Mouse (Mus musculus): Measurements from ENCODE around the gene Gpc6.

The Gpc6 gene

DNA sequence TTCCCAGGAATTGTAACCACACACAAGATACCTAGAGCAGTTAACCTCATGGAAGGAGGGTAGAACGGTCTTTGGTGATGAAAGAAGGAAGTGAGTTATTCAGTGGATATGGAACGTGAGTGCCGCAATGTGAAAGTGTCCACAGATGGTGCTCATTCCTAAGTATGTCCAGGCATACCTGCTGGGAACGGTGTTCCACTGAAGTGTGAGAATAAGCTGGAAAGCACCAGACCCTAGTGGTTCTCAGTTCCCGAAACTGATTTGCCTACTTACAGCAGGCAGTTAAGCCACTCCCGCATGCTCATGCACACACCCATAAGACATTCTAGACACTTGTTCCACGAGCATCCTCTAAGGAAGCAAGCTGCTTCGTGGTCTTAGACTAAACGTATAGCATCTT lies 890.9 kb downstream of the Gpc6 start:
- DNase-seq: no peak

DNA sequence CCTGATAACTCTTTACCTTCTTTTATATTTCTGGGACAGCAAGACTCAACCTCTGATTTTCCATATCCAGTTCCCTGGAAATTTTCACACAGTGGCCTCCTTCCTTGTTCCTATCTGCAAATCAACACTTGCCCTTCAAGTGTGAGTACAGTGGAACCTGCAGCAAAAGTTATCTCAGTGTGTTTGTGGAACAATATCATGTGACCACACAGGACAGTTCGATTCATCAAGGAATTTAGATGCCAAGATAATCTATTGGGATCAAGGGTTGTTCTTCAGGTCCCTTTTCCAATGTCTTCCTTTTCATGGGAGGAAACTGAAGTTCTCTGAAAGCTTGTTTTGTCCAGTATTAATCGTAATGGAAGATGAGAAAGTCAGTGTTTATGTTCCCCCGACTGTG lies 891.6 kb downstream of the Gpc6 start:
- no peak for DNase-seq

DNA sequence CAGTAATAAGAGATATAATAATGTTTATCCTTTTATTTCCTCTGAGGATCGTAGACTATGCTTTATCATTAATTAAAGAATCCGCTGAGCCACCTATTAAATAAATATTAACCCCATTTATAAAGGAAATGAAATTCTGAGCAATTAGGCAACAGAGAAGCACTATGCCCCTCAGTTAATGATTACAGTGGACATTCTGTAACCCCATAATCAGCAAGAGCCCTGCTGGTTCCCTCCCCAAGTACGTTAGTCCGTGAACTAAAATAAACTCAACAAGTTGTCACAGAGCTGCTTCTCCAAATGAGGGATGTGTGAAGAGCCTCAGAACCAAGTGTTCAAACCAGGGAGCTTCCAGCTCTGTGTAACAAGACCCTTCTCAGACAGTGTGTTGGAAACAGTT lies 892.1 kb downstream of the Gpc6 start:
- no peak for DNase-seq

DNA sequence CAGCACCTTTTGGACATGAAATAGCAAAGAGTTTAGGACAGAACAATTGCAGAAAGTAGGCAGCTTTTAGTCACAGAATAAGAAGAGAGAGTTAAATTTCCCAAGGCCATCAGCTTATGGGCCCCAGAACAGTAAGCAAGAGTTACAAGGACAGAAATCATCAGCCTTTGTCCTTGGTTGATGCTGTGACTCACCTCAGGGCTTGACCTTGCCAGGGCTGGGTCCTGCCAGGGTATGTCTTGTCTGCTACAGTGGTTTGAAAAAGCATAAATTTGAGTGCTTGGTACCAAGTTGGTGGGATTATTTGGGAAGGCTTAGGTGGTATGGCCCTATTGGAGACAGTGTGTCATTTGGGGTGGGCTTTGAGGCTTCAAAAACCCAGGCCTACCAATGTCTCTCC lies 899.4 kb downstream of the Gpc6 start:
- no peak for DNase-seq

DNA sequence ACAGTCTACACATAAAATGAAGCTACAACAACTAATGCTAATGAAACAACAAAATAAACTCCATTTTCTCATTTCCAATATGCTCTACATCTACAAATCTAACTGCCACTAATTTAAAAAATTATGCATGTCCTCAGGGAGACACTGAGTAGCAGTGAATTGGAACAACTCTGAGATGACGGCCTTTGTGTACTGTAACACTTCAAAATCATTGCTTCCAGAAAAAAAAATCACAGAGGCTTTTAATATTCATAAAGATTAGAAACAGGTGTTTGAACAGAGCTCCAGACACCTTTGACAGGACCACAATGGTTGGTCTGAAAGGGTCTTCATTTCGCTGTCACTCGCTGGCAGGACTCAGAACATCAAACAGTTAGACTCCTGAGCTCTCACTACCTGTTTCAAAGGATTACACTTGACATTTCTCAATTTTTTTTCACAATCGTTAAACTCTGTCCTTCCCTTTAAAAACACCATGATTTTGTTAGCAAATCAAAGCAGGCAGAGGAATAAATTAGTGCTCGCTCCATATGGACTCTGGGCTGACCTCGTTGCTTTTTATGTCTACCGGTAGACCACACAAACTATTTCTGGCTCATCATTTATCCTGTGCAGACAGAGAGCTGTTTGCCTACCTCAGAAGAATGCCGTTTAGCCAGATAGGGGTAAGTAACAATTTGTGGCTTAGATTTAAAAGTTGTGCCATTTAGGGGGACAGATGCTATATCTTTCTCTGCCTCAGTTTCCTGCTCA lies 901.4 kb downstream of the Gpc6 start:
- no peak for DNase-seq

DNA sequence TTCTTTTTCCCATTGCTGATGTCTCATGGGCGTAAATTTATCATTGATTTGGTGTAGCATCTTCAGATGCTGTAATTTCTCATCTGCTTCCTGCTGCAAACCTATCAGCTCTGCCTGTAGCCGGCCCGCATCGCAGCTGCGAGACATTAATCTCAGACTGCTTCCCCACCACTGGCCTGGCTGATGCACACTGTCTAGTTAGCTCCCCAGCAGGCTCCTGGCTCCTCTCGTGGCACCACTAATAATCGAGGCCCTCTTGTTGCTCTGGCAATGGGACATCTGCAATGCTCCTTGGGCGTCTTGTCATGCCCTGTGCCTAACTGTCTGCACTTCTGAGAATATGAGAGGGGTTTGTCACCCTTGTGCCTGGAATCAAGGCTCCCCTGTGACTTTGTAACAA lies 906.2 kb downstream of the Gpc6 start:
- DNase-seq: no peak

DNA sequence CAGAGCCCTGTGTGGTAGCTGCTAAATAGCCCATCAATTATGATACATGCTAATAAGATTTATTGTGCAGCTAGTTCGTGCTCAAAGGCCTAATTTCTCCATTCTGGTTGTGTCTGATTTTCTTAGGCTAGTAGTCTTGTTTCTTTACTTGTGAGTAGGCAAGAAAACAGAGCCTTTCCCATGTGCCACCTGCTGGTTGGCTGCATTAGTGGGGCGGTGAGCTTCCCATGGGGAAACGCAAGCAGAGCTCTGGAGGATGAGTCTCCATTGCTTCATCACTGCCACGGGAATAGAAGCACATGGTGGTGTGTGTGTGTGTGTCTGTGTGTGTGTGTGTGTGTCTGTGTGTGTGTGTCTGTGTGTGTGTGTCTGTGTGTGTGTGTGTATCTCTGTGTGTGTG lies 906.6 kb downstream of the Gpc6 start:
- DNase-seq: peak; percentile 60 to 65

DNA sequence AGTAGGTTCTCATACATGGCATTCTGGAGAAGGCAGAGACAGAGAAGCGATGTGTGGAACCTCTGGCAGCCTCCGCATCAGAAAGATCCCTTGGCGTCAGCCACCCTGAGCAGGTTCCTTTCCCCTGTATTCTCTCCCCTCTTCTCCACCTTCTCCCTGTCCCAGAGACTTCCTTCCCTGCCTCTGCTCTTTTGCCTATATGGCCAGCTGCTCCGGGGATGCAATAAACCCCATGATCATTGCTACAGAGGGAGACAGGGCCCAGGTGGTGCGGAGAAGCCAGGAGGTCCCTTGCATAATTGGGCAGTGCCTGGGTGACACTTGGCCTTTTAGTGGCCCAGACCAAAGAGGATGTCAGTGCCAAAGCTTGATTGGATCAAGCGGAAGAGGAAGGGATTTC lies 910.4 kb downstream of the Gpc6 start:
- no peak for DNase-seq

DNA sequence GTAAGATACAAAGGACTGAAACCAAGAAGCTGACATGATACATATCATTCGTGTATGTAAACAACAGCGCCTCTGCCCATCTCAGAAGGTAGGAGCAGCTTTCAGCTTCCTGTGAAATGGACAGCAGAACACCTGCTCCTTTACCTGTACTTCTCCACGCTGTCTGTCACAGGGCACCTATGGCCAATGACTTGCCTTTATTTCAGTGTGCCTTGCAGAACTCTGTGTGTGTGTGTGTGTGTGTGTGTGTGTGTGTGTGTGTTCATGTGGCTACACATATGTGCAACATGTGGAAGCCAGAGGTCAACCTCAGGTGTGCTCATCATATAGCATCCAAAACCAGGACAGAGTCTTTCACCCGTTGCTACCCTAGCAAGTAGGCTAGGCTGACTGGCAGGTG lies 911.9 kb downstream of the Gpc6 start:
- DNase-seq: no peak

DNA sequence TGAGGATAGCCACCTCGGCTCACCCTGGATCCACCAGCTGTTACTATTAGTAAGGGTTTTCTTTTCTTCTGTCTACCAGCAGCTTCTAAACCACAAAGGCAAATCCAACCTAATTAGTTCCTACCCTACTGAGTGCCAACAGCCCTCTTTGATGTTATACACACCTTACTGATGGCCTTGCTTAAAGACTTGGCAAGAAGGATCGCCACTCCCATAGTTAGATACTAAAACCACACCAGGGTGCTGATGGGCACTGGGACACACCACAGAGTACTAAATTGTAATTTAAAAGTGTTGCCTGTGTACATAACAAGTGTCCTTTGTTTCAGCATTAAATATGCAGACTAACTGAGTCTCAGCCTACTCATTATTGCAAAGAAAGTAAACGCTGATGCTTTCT lies 912.6 kb downstream of the Gpc6 start:
- no peak for DNase-seq

DNA sequence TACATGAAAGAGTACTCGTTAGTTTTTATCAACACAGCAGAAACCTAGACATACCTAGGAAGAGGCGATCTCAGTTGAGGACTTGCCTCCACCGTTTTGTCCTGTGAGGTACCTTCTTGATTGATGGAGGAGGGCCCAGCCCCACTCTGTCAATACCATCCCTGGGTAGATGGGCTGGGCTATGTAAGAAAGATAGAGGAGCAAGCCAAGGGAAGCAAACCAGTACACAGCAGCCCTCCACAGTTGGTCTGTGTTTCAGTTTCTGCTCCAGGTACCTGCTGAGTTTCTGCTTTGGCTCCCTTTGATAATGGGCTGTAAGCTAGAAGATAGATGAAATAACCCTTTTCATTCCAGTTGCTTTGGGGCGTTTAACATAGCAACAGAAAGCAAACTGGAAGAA lies 916.1 kb downstream of the Gpc6 start:
- no peak for DNase-seq

DNA sequence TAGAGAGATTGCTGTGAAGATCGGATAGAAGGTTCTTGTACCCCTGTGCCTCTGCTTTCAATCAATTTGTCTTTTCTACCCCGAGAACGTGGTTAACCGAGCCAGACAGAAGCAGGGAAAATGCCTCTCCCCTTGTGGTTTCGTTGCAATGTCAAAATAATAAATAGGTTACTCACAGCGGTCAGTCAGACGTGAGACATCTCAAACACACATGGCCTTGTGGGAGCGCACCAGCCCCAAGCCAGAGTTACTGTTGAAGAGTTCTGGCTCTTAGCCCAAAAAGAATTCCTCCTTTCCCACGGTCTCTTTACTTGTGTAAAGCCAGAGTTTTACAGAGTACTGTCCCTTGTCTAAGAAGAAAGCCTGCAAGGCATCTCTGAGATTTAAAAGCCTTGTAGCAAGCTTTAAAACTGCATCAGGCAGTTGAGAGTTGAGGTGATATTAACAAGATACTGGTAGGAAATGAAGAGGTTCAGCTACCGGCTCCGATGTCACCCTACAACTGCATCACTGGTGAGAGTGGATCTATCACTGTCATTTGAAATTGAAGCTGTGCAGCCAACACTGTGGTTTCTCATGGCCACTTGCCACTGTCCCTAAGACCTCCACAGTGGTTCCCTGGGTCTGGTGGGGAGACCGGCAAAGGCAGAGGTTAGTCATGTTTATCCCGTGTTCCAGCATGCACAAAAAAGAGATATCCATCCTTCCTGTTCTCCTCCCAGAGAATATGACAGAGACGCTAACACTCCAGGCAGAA lies 916.9 kb downstream of the Gpc6 start:
- DNase-seq: no peak

DNA sequence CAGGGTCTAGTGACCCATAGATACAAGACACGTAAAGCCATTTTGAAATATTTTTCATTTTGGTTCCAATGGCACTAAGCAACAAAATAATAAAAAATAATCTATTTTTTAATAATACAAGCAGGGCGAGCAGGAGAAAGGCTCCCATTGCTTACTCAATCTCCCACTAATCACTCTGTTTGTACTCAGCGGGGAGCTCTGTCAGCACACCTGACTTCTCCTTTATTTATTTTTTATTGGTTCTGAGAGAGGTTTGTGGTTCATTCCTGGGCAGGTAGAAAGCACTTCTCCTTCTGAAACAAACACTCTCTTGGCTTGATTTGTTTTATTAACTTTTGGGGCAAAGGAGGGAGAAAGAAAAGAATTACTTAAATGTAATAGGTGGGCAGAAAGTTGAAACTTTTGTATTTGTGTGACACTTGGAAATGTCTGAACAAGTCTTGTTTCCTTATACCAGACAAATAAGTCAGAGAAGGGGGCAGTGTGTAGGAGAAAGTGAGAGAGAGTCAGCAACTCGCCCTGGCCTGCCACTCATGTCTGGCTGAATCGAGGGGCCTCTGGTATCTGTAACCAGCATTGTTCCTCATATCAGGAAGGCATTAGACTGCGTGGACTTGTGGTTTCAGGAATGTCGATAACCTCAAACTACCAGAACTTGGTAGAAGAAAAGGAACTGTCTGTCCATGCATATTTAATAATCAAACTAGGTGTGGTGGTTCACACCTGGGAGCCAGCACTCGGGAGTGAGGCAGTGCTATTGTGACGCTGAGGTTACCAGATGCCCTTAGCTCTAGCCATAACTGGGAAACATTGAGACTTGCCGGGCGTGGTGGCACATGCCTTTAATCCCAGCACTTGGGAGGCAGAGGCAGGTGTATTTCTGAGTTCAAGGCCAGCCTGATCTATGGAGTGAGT lies 924.7 kb downstream of the Gpc6 start:
- no peak for DNase-seq

DNA sequence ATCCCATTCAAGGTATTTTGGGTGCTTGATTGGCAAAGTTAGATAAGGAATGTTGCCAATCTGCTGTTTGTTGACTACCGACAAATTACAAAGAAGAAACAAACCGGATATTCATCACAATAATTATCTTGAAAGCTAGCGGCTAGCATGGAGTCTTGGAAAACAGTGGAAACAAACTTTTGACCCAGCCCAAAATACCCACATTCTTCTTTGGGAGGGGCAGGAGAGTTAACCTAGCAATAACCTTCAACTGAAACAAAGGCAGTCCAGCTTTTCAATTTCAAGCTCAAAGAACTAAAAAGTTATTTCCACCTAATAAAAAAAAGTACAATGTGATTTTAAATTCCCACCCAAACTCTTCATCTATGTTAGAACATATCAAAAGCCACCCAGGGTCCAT lies 927.2 kb downstream of the Gpc6 start:
- DNase-seq: no peak

DNA sequence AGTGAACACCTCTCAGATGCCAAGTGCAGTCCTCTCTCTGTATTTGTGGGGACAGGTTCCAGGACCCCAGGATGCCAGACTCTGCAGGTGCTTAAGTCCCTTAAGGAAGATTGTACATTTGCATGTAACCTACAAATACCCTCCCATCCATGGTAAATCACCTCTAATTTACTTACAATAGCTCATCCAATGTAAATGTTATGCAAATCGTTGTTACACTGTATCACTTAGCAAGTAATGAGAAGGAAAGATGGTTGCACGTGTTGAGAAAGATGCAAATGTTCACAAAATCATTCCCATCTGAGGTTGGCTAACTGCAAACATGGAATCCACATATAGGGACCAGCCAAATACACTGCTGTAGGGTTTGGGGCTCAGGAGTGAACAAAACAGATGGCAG lies 927.7 kb downstream of the Gpc6 start:
- no peak for DNase-seq

DNA sequence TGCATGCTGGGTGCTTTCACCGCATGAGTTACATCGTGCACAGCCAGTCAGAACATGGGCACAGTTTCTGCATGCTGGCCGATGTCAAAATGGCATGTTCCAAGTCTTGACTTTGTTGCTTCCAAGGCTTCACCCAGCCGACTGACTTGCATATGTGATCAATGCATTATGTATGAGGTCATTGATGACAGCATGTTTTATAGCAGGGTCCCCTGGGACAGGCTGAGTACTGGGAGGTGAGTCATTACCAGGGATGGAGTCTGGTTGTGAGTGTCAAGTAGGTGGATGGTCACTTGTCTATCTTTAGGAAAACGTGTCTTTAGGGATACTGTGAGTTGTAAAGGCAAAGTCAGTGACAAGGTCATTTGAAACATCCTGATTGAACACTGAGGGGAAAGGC lies 929.4 kb downstream of the Gpc6 start:
- DNase-seq: no peak

DNA sequence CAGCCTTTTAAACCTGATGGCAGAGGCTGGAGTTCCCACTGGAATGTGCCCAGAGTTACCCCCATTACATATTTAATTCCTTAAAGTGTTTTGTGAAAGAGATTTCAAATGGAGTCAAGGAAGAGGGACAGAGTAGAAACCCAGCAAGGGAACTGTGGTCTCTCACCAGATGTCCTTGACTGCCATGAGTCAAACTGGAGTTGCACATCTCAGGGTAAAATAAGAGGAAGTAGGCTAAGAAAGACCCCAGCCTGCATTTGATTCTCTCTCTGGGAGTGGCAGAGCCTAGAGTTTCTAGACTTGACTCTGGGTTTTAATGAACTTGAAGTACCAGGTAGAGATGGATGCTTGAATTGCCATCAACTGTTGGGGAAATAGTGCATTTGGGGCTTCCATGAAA lies 946.2 kb downstream of the Gpc6 start:
- no peak for DNase-seq

DNA sequence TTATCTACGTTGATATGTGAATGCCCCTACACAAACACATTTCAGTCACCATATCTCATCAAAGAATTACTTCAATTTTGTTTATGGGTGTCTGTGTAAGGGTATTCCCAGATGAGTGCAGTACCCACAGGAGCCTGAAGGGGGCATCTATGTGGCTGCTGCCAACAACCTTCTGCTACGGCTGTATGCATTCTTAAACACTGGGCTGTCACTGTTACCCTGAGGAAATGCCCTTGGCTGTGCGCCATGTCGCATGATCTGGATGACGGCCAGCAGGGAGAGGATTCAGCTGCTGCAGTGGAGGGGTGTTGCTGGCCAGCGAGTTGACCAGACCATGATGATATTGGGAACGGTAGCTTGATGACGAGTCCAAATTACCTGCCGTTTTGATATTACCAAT lies 954.2 kb downstream of the Gpc6 start:
- DNase-seq: peak; percentile 53 to 57

DNA sequence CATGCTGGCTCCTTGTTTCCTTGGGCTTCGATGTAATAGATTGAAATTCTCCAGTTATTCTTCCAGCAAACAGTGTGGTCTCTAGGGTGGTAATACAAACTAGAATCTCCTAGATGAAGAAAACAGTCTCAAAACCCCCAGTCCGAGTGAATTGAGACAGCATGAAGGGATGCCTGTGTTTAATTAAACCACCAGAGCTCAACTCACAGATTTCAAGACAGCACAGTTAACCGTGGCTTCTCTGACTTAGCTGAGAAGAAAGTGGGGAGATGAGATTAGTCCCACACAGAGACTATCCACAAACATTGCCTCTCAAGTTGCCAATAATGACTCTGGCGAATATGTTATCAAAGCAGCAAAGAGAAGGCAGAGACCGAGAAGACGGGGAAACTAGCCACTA lies 956.0 kb downstream of the Gpc6 start:
- DNase-seq: no peak

DNA sequence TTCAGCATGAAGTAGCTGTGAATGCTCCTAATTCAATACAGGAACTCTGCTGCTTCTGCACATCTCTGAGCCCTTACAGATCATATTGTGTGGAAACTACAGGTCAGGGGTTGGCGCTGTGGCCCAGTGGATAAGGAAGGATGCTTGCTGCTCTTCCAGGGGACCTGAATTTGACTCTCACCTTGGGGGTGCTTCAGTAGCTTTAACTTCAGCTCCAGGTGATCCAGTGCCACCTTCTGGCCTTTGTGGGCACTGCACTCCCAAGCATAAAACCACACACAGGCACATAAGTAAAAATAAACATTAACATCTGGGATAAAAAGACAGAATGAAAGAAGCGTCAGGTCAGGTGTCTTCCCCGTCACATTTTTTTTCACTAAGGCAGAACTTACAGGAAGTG lies 957.1 kb downstream of the Gpc6 start:
- DNase-seq: peak; percentile 73 to 74

DNA sequence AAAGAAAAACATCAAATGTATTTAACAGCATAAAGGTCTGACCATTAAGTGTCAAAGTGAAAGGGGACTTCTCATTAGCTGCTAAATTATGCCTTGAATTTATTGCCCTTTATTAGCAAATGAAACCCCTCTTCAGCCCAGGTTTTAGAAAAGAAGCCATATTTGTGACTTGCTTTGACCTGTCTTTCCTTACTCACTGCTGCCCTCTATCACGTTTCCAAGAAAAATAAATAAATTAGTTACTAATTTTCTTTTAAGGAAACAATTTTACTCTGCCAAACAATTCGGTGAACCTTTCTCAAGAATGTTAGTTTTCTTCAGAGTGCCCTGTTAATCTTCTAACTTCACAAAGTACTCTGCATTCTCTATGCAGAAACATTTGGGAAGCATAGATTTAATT lies 964.5 kb downstream of the Gpc6 start:
- no peak for DNase-seq

DNA sequence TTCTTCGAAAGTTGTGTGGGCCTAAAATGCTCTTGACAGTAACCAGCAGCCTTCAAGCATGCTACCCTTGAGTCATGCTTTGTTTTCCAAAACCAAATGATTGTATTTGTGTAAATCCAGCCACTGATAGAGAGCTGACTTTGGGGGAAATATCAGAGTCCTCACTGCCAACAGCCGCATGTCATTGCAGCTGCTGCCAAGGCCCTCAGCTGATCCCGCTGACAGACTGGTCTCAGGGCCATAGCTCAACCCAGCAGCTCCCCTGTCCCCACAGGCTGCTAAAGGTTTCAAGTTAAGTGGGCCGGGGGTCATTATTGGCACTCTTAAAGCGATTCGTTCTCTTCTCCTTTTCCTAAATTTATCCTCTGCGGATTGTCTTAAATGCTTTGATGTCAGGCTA lies 966.3 kb downstream of the Gpc6 start:
- DNase-seq: no peak

DNA sequence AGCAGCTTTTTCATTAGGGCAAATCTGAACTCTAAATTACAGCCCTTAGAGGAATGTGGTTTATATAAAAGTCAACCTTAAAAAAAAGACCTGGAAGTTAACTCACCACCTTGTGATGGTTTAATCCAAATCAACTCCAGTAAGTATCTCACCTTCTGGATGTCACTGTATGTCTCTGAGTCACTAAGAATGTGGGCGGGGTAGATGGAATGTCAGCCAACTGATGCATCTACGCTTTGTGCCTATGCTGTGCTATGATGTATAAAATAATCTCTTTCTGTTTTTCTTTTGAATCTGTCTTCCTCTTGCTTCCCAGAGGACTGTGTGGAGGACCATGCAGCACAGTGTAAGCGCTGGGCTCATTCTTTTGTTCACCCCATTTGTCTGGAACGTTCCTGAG lies 966.9 kb downstream of the Gpc6 start:
- no peak for DNase-seq

Measured in kidney, postnatal 4 days (tissue).